Mouse (Mus musculus): ENCODE results near the gene Syn3.
"Not testable (repeated sequence)": the region's sequence is repeated elsewhere in the genome, so short reads cannot be mapped to it uniquely, and the experiment has no call there.

The Syn3 gene

GRCm38 (mm10) chr10:86468612-86469546 is 29.8 kb downstream of the Syn3 start:
- no peak for DNase-seq

GRCm38 (mm10) chr10:86463538-86464199 is 35.0 kb downstream of the Syn3 start:
- peak; percentile 53 for DNase-seq

- no peak for DNase-seq
Measured at GRCm38 (mm10) chr10:86459643-86460042, 39.1 kb downstream of the Syn3 start.

GRCm38 (mm10) chr10:86457665-86458209 is 41.0 kb downstream of the Syn3 start:
- DNase-seq, result no peak

GRCm38 (mm10) chr10:86457195-86457594 is 41.5 kb downstream of the Syn3 start:
- no peak for DNase-seq

- no peak for DNase-seq
Measured at GRCm38 (mm10) chr10:86455296-86456055, 43.2 kb downstream of the Syn3 start.

GRCm38 (mm10) chr10:86452326-86452995 is 46.2 kb downstream of the Syn3 start:
- peak; percentile 3 for DNase-seq

GRCm38 (mm10) chr10:86451294-86451693 is 47.4 kb downstream of the Syn3 start:
- DNase-seq, result no peak

- DNase-seq, result no peak
Measured at GRCm38 (mm10) chr10:86446649-86447048, 52.0 kb downstream of the Syn3 start.

GRCm38 (mm10) chr10:86445207-86445606 is 53.5 kb downstream of the Syn3 start:
- DNase-seq, result no peak

- DNase-seq, result no peak
Measured at GRCm38 (mm10) chr10:86444665-86445064, 54.0 kb downstream of the Syn3 start.

- DNase-seq, result no peak
Measured at GRCm38 (mm10) chr10:86441765-86442164, 56.9 kb downstream of the Syn3 start.

GRCm38 (mm10) chr10:86439640-86440039 is 59.1 kb downstream of the Syn3 start:
- no peak for DNase-seq

GRCm38 (mm10) chr10:86437294-86437693 is 61.4 kb downstream of the Syn3 start:
- no peak for DNase-seq

- not testable (repeated sequence) for DNase-seq
Measured at GRCm38 (mm10) chr10:86435006-86435405, 63.7 kb downstream of the Syn3 start.

- no peak for DNase-seq
Measured at GRCm38 (mm10) chr10:86429651-86430050, 69.0 kb downstream of the Syn3 start.

- no peak for DNase-seq
Measured at GRCm38 (mm10) chr10:86427956-86428355, 70.7 kb downstream of the Syn3 start.

GRCm38 (mm10) chr10:86425690-86426530 is 72.8 kb downstream of the Syn3 start:
- no peak for DNase-seq

GRCm38 (mm10) chr10:86421731-86422370 is 76.8 kb downstream of the Syn3 start:
- no peak for DNase-seq

- no peak for DNase-seq
Measured at GRCm38 (mm10) chr10:86418931-86419330, 79.8 kb downstream of the Syn3 start.

GRCm38 (mm10) chr10:86418345-86418744 is 80.4 kb downstream of the Syn3 start:
- peak; percentile 3 for DNase-seq
